ENCODE assay signal across 8 mouse cellular contexts in genomic region chr11:75193256-75194071, GRCm38 (mm10). TPM values are rescaled to one million over a fixed set of nuclear protein-coding genes. Genes with fewer than 3 reads are reported as not detected.
A peak's percentile ranks its signal among the peaks of the same experiment; 100 is the strongest.
DNase-seq lines count a peak whose midpoint lies in the region; ATAC-seq and TF ChIP-seq lines count a peak whose summit lies in the region.

TSS of gene Rtn4rl1 (plus strand) at chr11:75193783.

- H3K9me3 ChIP-seq in intestine, embryonic 15.5 days, result no peaks in the 10 kb centered on the region
- H3K9me3 ChIP-seq in midbrain, embryonic 11.5 days (ENCODE audit: control insufficient read depth, low read length), result no peaks in the 10 kb centered on the region

- peak; percentile 74 for TF ChIP-seq POLR2A in cerebellum, adult 2 months (IDR thresholded peaks at IDR 0.05; ENCODE audit: borderline replicate concordance, insufficient read depth, low read length)

- peak within 1 kb of the TSS; percentile 98 for H3K4me2 ChIP-seq in intestine, embryonic 15.5 days (replicated peaks)
- H3K4me2 ChIP-seq in midbrain, embryonic 11.5 days, result peak within 1 kb of the TSS; percentile 72

- intact Hi-C loops in left cerebral cortex, postnatal 4 days (cut with DNase I), result no loop called here

- in situ Hi-C loops in Patski (cut with MboI; ENCODE audit: low pct_unique_long_range_greater_than_20kb), result loop anchor here (5.0 kb wide), 2 partner anchors 34 to 99 kb away; no protein-coding TSS in a partner anchor

- peak within 1 kb of the TSS; percentile 44 for H3K9ac ChIP-seq in intestine, embryonic 15.5 days
- peak within 1 kb of the TSS; percentile 51 for H3K9ac ChIP-seq in midbrain, embryonic 11.5 days (ENCODE audit: low read length)

- no peak for ATAC-seq in Patski
- peak; percentile 16 for ATAC-seq in intestine, embryonic 15.5 days
- peak; percentile 20; the same call in 1 of the 2 replicates for ATAC-seq in midbrain, embryonic 11.5 days (ENCODE audit: low FRiP score)
- ATAC-seq in granulocyte monocyte progenitor cell, adult 5-6 weeks (replicated peaks; ENCODE audit: poor library complexity, severe bottlenecking), result no peak

- H3K4me1 ChIP-seq in cerebellum, adult 2 months (ENCODE audit: control insufficient read depth, insufficient read depth, low read length), result peaks cover 17% of the 10 kb centered on the region
- peaks cover 33% of the 10 kb centered on the region for H3K4me1 ChIP-seq in intestine, embryonic 15.5 days (replicated peaks)
- H3K4me1 ChIP-seq in midbrain, embryonic 11.5 days (ENCODE audit: control insufficient read depth, insufficient read depth, low read length), result peaks cover 36% of the 10 kb centered on the region

- POLR2A ChIA-PET in Patski (lab: Charles Lee), result interaction anchor here (0.5 to 2.0 kb wide), 6 partner anchors 11 to 434 kb away, joined by 3 to 9 read pairs (median 3); partner anchors contain the start of gene Ovca2

- no peaks in the 10 kb centered on the region for H3K36me3 ChIP-seq in intestine, embryonic 15.5 days
- no peaks in the 10 kb centered on the region for H3K36me3 ChIP-seq in midbrain, embryonic 11.5 days (ENCODE audit: control insufficient read depth, insufficient read depth, low read length)

- DNase-seq in Patski (ENCODE audit: low read depth, low spot score), result no peak
- DNase-seq in cerebellum, adult 2 months, result peak; percentile 85 to 88
- DNase-seq in gastrocnemius, postnatal 4 days (ENCODE audit: low spot score in 2 of 2), result peak; percentile 30 to 56
- DNase-seq in left cerebral cortex, postnatal 4 days, result peak; percentile 40
- peak; percentile 95 for DNase-seq in midbrain, embryonic 11.5 days (ENCODE audit: low spot score, missing footprints)
- peak; percentile 41 to 73 for DNase-seq in spleen, postnatal 4 days (ENCODE audit: low spot score in 2 of 2)

- CTCF ChIA-PET in Patski (lab: Charles Lee), result interaction anchor here (1.1 to 2.2 kb wide), 6 partner anchors 16 to 270 kb away, joined by 3 to 9 read pairs (median 4); no protein-coding TSS in a partner anchor

- no peak for TF ChIP-seq CTCF in Patski (IDR thresholded peaks at IDR 0.05)
- TF ChIP-seq CTCF in cerebellum, adult 2 months (IDR thresholded peaks at IDR 0.05; ENCODE audit: borderline replicate concordance, insufficient read depth, low read depth, low read length), result no peak

- WGBS in cerebellum, adult 2 months, result under 1% methylated on average over 80 of the region's 84 CpGs
- WGBS in intestine, embryonic 15.5 days, result under 1% methylated on average over 78 of the region's 84 CpGs
- under 1% methylated on average over 77 of the region's 84 CpGs for WGBS in midbrain, embryonic 11.5 days

- peaks cover 9% of the 10 kb centered on the region for H3K27me3 ChIP-seq in Patski
- H3K27me3 ChIP-seq in cerebellum, adult 2 months (ENCODE audit: control insufficient read depth, insufficient read depth, low read length), result no peaks in the 10 kb centered on the region
- peaks cover 46% of the 10 kb centered on the region for H3K27me3 ChIP-seq in intestine, embryonic 15.5 days (replicated peaks)
- peaks cover 51% of the 10 kb centered on the region for H3K27me3 ChIP-seq in midbrain, embryonic 11.5 days (ENCODE audit: control insufficient read depth, insufficient read depth, low read length)

- peak within 1 kb of the TSS; percentile 64 for H3K4me3 ChIP-seq in cerebellum, adult 2 months (replicated peaks; ENCODE audit: insufficient read depth, low read depth, low read length)
- H3K4me3 ChIP-seq in intestine, embryonic 15.5 days (replicated peaks), result peak within 1 kb of the TSS; percentile 55
- H3K4me3 ChIP-seq in midbrain, embryonic 11.5 days (ENCODE audit: low read depth, low read length), result peak within 1 kb of the TSS; percentile 48

- peak within 1 kb of the TSS; percentile 95 for H3K27ac ChIP-seq in cerebellum, adult 2 months (ENCODE audit: insufficient read depth, low read length)
- H3K27ac ChIP-seq in intestine, embryonic 15.5 days, result no peak within 1 kb of the TSS
- 0 out of 2 replicates have a peak within 1 kb of the TSS, but pooled peaks have one; percentile 30 for H3K27ac ChIP-seq in midbrain, embryonic 11.5 days (ENCODE audit: low read depth, low read length)

RNA-seq across cellular contexts. Expression of gene Rtn4rl1, which starts in this region (rescaled TPM):
- 18.7 TPM for polyA plus RNA-seq in Patski (2021)
- polyA plus RNA-seq in cerebellum, adult 2 months (2012; rRNA removed), result 23.9 and 28.6 TPM in 2 replicates
- 1 to 10 TPM; 4.2 to 5.0 TPM for total RNA-seq in gastrocnemius, postnatal 4 days (2021)
- 1.7 and 1.8 TPM in 2 replicates for polyA plus RNA-seq in intestine, embryonic 15.5 days (2015; fragmentation: Nextera tagmentation; extraction: Ambion mirVana)
- 10 to 100 TPM; 31.6 to 35.4 TPM for total RNA-seq in left cerebral cortex, postnatal 4 days (2021)
- 4.6 TPM in 2 replicates for polyA plus RNA-seq in midbrain, embryonic 11.5 days (2014; fragmentation: Nextera tagmentation; extraction: Ambion mirVana)
- 0.37 and 1.0 TPM in 2 replicates for total RNA-seq in granulocyte monocyte progenitor cell, adult 5-6 weeks (2014; fragmentation: Nextera tagmentation)
- total RNA-seq in granulocyte monocyte progenitor cell, adult 5-6 weeks (2017), result 0.15 TPM in 1 of 2 replicates, not detected in the other

Comparison
In these comparisons a context has a peak if more than half of its experiments do, and no peak if none do; other contexts are left out.
1. RNA of gene Rtn4rl1 (total RNA-seq): 31.6 to 35.4 TPM in left cerebral cortex, postnatal 4 days; 4.2 to 5.0 TPM in gastrocnemius, postnatal 4 days and 0.15 to 1.0 TPM in granulocyte monocyte progenitor cell, adult 5-6 weeks; every median in the first group is over 4 times any median in the second.
2. ATAC-seq: peak in intestine, embryonic 15.5 days (single experiment) and midbrain, embryonic 11.5 days (single experiment); none in Patski (single experiment) and granulocyte monocyte progenitor cell, adult 5-6 weeks (single experiment).
3. Peak in every context shown above with its lines, with median percentiles within 50 percentile points of each other: H3K4me3 ChIP-seq.